Mouse (Mus musculus) CH12.LX (cell line): ENCODE measurements at regions not wholly inside any gene's neighbourhood (a gene's known extent, or its start where the extent isn't known, plus 50 kb on each side); places are given as distances from the start of the nearest gene placed in this dataset.

ENCODE experiments used
- CTCF ChIP-seq, 2 experiments: IDR thresholded peaks in 1 of 2; conservative IDR thresholded peaks in 1 of 2; 2 replicates each; pipeline ENCODE4 v1.5.1; 2011 to 2012; ENCODE audit warnings: low read depth in 2 of 2, low read length in 2 of 2, improper control_type of control experiment in 1 of 2, inconsistent platforms in 1 of 2, mild to moderate bottlenecking in 1 of 2, moderate library complexity in 1 of 2
- E2F4 ChIP-seq: IDR thresholded peaks from 2 replicates; pipeline ENCODE4 v1.6.1; 2011; ENCODE audit warnings: low read depth, low read length, improper control_type of control experiment; ENCODE audit not compliant: insufficient replicate concordance
- EP300 ChIP-seq: IDR thresholded peaks from 2 replicates; pipeline ENCODE4 v1.6.1; 2011; ENCODE audit warnings: low read length, improper control_type of control experiment
- JUN ChIP-seq: IDR thresholded peaks from 2 replicates; pipeline ENCODE4 v1.6.1; 2011; ENCODE audit warnings: low read depth, mild to moderate bottlenecking, low read length, improper control_type of control experiment, moderate library complexity; ENCODE audit not compliant: insufficient read depth
- JUND ChIP-seq: conservative IDR thresholded peaks from 2 replicates; pipeline ENCODE4 v1.6.1; 2011; ENCODE audit warnings: low read depth, low read length, improper control_type of control experiment
- MAFK ChIP-seq: IDR thresholded peaks from 2 replicates; pipeline ENCODE4 v1.6.1; 2011; ENCODE audit warnings: low read length, improper control_type of control experiment; ENCODE audit not compliant: insufficient replicate concordance
- MAX ChIP-seq: IDR thresholded peaks from 2 replicates; pipeline ENCODE4 v1.6.1; 2011; ENCODE audit warnings: low read length, improper control_type of control experiment
- MAZ ChIP-seq: IDR thresholded peaks from 2 replicates; pipeline ENCODE4 v1.6.1; 2012; ENCODE audit warnings: low read depth, mild to moderate bottlenecking, inconsistent platforms, low read length, improper control_type of control experiment, moderate library complexity
- MEF2A ChIP-seq: IDR thresholded peaks from 2 replicates; pipeline ENCODE4 v1.6.1; 2014; ENCODE audit warnings: low read depth, mild to moderate bottlenecking, inconsistent platforms, low read length, improper control_type of control experiment, borderline replicate concordance
- NRF1 ChIP-seq: IDR thresholded peaks from 2 replicates; pipeline ENCODE4 v1.6.1; 2014; ENCODE audit warnings: low read depth, mild to moderate bottlenecking, inconsistent platforms, low read length, improper control_type of control experiment, moderate library complexity
- POLR2A ChIP-seq: IDR thresholded peaks from 2 replicates; pipeline ENCODE4 v1.6.1; 2011; ENCODE audit warnings: low read depth, mild to moderate bottlenecking, improper control_type of control experiment, low read length
- POLR2AphosphoS2 ChIP-seq: IDR thresholded peaks from 2 replicates; pipeline ENCODE4 v1.6.1; 2011; ENCODE audit warnings: low read depth, low read length, improper control_type of control experiment
- ZC3H11A ChIP-seq: IDR thresholded peaks from 2 replicates; pipeline ENCODE4 v1.6.1; 2012; ENCODE audit warnings: low read depth, mild to moderate bottlenecking, inconsistent platforms, low read length, improper control_type of control experiment
- ZNF384 ChIP-seq: IDR thresholded peaks from 2 replicates; pipeline ENCODE4 v1.6.1; 2012; ENCODE audit warnings: low read depth, low read length, improper control_type of control experiment, inconsistent platforms

DNA sequence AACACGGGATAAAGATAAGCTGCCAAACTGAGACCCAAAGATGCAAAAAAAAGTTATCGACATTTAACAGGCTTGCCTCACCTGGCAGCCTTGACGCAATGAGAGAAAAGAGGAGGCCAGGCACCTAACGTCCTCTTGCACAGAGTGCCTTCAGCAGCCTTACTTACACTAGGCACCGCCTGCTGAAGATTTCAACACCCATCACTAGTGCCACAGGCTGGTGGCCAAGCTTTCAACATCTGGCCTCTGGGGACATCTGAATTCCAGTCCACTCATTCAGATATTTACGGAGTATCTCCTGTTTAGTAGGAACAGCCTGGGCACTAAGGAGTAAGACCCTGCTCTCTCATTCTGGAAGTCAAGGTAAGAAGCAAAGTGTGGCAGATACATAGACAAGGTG, 246.3 kb upstream of the Cited2 start:
- TF ChIP-seq ZC3H11A (no peak), NRF1 (no peak), ZNF384 (no peak), POLR2AphosphoS2 (no peak), POLR2A (no peak), MAFK (no peak), CTCF (conservative IDR thresholded peaks at IDR 0.05 in 1 of 2, IDR thresholded peaks at IDR 0.05 in 1 of 2; ENCODE audit: low read depth in 2 of 2, low read length in 2 of 2) (no peak), MAZ (no peak), JUN (no peak), E2F4 (no peak), MEF2A (no peak), MAX (no peak), EP300 (no peak), JUND (no peak)
